Mouse (Mus musculus) urinary bladder, postnatal 25 days (tissue): ENCODE measurements at regions not wholly inside any gene's neighbourhood (a gene's known extent, or its start where the extent isn't known, plus 50 kb on each side); places are given as distances from the start of the nearest gene placed in this dataset.

Experiments used
- DNase-seq: peaks from one replicate; pipeline ENCODE4 v3.0.0; 2022; ENCODE audit warnings: low spot score

DNA sequence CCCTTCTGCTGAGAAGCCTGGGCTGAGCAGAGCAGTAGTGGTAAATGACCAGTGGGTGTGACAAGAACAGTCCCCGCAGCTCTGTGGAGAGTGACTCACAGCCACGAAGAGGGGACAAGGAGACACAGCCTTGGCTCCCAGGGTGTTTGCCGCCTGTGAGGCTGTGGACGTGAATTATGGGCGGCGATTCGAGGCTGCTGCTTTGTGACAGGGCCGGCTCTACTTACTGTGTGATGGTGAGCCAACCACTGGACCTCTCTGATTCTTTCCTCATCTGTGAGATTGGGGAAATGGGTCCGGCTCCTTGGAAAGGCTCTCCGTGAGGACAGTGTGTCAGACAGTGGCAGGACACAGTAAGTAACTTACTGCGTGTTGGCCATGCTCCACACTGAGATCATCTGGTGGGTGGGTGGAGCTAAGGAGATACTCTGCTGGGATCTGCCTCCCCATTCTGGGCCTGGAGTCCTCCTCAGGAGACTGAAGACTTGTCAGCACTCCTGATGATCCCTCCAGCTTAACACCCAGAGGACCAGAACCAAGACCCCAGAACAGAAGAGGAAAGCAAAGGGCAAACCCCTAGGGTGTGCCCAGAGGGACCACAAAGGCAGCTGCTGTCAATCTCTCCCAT is 233.3 kb upstream of the Tle3 start:
- DNase-seq: no peak

DNA sequence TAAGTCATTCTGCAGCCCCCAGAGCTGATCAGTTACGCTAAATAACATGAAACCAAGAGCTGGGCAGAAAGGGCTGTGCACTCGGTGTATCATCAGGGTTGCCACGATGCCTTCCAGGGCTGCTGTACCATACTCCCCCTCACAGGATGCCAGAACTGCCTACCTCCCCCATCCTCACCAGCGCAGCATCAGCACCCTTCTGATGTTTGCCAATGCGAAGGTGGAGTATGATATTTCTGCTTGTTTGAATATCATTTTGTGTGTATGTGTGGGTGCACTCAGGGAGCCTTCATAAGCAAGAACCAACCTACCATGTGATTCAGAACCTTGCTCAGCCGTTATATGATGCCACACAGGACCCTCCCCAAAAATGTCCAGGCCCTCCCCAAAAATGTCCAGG is 229.1 kb upstream of the Tle3 start:
- DNase-seq: no peak

DNA sequence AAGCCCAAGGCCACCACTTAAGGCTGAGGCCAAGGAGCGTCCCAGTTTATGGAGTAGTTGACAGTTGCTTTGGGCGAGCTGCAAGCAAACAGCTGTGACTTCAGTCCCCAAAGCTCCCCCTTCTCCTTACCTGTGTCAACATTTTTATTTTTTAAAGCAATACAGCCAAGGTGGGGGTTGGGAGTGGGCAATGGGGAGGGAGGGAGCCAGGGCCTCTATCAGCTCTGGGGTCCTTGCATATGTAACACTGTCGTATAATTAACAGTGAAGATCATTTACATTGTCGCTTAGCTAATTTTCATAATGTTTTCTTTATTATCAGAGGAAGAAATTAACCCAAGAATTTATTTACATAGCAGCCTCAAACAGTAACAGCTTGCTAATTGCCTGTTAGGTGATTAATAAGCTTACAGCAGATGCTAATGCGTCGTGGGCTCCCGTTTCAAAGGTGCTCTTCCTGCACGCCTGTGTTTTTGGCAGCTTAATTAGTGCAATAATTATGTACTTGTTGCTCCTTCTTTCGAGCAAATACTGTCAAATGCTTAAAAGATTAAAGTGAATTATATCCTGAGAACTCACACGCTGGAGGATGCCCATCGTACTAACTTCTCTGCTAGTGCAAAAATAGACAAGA is 227.4 kb upstream of the Tle3 start:
- no peak for DNase-seq

DNA sequence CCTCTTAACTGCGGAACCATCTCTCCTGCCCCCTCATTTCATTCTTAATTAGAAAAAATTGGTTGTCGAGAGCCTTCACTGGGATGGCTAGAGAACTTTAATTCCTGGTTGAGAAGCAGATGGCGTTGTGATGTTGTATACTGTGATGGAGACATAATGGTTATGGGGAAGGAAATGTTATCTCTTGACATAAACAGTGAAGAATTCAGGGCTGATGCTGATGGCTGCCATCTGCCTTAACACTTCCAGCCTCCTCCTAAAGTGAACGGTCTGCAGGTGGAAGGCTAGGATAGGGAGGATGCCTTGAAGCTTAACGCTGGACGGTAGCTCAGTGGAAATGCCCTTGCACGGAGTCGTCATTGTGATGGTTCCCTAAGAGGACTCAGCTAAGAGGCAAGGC is 226.4 kb upstream of the Tle3 start:
- no peak for DNase-seq

DNA sequence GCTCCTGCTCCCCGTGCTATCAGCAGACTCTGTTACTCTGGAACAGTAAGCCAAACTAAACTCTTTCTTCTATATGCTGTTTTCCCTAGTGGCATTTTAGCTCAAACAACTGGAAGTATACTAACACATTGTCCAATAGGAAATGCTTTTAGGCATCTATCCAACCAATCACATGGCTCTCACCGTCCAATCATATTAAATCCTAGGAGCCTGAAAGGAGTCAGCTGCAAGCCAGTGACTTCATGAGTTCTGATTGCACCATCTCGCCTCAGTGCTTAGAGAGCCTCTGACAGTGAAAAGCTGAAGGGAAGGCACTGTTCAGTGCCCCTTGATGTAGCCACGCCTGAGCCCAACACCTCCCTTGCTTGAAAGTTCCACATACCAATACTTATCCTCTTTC is 221.0 kb upstream of the Tle3 start:
- DNase-seq: no peak

DNA sequence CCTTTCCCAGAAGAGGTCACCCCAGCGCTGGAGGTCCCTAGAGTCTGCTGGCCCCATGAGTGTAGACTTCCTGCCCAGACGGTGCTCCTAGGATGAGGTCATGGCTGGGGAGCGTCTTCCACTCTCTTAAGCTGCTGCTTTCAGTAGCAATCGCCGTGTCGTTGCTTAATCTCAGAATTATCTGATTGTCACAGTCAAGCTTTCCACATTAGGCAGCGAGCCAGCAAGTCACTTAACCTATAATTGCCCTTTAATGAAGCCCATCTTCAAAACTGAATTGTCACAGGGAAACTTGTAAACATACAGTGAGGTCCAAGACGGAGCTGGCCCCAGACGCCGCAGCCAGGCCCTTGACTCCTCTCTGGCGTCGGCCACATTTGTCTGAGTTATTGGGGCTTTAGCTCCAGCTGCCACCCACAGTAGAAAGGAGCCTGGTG is 220.2 kb upstream of the Tle3 start:
- no peak for DNase-seq

DNA sequence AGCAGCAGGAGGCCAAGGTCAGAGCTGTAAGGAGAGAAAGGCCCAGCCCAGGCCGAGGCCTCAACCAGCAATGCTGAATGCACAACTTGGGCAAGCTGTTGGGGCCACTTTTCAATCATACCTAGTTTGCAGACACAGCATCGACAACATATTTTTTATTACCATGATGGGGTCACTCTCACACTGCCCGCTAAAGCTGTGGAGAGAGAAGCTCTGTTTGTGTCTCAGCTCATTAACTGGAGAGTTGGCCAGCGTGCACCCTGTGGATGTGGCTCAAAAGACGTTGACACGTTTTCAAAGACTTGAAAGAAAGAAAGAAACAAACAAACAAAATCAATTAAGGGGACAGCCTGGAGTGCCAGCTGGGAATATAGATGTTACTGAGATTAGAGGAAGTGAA is 217.4 kb upstream of the Tle3 start:
- DNase-seq: no peak

DNA sequence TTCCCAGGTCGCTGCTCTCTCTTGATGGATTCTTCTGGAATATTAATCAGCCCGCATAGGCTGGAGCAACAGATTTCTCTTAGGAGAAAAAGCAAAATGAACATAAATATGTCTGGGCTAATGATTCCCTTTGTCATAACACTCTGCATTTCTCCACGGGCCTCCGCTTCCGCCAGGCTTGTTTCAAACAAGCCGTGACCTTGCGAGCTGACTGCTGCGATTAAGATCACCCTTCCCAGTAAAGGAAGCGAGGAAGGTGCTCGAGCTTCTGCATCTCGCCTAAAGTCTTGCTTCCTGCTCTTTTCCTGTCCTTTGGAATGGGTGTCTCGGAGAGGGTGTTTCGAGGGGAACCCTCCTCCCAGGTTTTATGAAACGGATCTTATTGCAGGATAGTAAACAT is 216.3 kb upstream of the Tle3 start:
- no peak for DNase-seq

DNA sequence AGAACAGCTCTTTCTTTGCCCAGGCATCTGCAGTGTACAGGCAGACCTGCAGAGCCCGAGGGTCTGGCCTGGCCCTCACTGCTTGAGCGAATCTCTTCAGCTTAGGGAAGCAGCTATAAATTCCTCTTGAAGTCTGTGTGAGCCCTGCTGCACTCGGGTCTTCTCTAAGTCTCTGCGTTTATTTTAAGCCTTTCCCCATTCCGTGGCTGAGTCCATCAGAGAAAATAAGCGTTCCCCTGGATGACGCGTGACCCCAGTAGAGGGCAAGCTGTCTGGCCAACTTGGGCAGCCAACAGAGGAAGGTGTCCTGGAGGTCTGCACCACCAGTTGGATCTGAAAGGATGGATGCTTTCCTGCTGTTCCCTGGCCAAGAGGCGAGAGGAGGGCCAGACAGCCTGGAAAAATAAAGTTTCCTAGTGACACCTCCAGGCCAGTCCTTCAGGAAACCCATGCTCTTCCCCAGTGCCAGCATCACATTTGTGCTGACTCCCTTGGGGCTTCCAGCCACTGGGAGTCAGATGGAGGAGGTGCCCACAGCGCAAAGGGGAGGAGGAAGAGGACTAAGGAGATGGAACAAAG is 213.9 kb upstream of the Tle3 start:
- DNase-seq: no peak

DNA sequence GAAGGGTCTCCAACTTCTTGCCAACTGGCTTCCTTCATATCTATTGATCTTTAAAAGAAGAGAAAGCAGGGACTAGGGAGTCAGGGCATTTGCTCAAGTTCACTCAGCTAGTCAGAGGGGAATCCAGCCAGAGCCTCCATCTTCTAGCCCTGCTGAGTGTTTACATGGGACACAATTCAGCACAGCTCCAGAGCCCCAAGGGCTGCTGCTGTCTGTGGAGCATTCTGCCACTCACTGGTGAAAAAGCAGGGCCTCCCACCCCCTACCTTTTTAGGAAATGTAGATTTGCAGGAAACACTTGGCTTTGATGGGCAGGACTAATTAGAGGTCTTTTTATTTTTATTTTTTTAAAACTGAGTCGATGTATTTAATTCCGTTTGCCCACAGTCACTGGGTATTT is 213.0 kb upstream of the Tle3 start:
- DNase-seq: no peak

DNA sequence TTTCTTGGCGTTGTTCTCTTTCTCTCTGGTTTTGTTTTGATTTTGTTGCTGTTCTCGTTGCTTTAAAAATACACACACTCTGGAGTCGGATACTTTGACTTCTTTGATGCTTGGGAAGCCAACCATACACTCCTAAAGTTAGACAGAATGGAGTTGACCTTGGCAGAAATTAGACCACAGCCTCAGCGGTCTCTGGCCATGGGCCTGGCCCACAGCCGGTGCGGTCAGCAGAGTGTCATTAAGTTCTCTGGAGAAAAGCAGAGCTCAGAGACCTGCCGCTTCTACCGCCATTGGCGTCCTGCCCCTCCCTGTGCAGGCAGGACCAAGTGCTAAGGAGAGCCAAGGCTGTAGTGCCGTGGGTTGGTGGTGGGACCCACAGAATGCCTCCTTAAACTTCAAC is 212.6 kb upstream of the Tle3 start:
- no peak for DNase-seq

DNA sequence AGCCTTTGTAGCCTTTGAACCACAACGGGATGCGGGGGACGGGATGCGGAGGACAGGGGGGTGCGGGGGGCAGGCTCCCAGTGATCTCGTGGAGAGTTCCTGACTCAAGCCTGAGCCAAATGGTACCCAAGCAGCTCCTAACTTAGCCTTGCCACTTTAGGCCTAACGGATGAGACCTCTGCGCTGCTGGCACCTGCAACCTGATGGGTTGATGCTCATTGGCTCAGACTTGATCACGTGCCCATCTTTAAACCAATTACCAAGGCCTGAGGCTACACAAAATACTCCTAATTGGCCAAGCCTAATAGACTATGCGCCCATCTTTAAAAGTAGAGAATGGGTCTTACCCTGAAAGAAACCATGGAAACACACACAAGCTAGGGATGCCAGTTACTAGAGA is 209.3 kb upstream of the Tle3 start:
- no peak for DNase-seq

DNA sequence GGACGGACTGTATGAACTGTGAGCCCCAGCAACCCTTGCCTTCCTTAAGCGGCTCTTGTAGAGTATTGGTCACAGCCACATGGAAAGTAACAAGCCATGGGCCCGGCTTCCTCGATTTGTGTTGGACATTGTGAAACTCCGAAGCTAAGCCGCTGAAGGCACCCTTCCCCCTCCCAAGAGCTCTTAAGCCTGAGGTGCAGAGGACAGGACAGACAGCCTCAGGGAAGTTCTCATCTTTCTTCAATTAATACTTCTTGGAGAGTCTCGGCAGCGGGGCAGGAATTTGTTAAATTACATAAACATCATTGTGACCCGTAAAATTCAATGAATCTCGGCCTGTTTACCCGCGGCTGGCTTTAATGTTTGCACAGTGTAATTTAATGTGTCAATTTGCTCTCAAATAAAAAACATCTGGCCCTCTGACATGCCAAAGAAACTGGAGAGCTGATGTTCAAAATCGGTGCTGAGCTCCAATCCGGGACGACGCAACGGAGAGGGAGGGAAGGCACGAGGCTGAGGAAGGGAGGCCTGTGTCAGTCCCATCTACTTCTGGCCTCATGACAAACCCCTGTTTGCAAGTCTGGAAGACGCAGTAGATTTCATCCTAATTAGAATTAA is 208.4 kb upstream of the Tle3 start:
- DNase-seq: peak; percentile 28

DNA sequence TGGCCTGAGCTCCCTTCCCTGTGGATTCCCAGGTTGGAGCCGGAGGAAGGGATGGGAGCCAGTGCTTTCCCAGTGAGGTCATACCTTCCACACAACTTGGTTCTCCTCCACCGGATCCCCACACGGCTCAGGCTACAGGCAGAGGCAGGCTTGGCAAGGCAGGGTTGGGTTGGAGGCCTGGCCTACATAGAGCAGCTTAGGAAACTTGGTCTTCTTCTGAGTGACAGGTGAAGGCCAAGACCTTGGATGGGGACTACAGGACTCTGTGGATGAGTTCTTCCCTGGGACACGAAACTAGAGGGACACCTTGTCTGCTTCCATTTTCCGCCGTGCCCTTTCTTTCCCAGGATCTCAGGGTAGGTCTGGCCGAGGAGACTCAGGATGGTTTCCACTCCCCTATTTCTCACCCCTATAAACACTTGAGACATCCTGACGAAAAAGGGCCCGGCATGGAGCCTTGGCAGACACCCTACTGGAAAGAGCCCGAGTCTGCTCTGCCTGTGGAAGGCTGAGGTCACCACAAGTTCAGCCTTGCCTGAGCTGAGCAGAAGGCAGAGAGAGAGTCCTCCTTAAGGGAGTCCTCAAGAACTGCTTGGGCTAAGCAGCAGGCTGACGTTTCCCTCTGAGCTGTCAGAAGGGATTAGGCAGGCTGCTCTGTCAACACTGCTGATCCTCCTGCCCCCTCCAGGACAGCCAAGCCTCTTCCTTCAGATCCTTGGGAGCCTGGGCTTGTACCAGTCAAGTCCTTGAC is 207.5 kb upstream of the Tle3 start:
- DNase-seq: peak; percentile 30

DNA sequence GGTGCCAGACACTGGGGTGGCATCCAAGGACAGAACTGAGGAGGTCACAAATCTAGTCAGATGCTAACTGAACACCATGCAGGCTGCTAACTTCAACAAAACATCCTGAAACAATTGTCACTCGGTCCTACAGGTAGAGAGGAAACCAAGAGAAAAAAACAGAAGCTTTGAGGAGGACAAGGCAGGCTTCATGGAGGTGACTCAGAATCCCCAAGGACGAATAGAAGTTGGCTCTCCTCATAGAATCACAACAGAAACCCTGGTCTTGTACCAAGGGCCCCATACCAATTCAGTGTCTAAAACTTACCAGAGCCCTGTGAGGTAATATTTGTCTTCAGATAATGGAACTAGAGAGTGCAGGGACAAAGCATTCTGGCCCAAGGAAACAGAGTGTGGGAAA is 206.1 kb upstream of the Tle3 start:
- no peak for DNase-seq

DNA sequence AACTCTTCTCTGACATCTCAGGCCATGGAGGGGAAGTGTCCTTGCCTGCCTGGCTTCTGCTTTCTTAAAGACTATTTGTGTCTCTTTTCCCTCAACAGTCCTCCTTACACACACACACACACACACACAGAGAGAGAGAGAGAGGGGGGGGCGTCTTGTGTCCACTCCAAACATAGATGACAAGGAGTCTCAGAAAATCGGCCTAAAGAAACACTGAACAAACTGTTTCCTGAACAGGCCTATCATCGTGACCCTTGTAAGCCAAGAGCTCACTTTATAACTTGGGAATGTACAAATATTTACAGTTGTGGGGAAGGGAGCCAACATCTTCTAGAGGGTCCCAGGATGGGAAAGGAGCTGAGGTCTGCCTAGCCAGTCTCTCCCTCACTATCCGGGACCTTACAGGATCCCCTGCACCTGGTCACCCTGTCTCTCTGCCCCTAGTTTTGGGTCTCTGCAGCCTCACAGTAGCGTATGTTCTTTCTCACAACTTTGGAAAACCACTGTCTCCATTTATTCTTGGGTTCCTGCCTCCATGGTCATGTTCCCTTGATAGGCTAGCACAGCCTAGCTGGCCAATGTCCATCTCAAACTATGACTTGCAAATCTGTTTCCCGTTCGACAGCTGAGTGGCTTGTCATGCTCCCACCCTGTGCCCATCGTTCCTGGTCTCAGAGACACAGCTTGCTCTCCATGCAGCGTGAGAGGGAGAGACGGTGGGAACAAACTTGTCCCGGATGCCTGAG is 204.9 kb upstream of the Tle3 start:
- DNase-seq: no peak

DNA sequence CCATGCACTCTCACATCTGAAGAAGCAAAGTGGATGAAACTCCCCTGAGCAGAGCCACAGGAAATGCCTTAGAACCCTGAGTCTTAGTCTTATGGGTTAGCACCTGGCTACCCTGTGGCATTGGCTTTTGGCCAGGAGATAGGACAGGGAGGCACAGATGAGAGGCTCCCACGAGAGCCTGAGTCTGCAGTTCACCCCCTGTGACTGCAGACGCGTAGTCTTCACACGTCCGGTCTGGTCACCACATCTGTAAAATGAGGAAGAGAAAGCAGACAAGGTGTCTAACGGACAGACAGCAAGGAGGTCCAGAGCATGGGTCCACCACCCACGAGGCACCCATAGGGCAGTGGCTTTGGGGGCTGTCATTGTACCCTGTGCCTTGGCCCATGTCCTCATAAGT is 203.2 kb upstream of the Tle3 start:
- no peak for DNase-seq

DNA sequence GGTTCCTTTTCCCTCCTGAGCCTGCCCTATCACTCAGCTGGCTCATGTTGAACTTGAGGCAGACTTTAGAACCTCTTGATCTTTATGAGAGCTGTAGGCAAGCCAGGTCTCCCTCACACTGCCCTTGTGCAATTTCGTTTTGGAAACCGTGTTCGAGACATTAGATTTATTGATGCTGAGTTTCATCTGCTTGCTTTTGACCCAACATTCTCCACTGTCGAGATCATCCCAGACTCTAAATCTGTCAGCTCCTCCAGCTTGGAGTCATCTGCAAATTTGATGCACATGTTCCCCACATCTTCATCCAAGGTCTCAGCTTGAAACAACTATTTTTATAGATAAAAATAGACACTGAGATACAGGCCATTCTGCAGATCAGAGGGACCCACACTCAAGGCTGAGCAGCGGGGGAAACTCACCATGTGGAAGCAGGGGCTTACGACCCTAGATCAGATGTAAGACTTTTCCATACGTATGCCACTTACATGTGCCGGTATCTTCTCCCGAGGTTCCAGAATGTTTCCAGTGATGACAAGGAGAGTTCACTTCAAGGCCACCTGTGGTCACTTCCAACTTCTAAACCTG is 202.6 kb upstream of the Tle3 start:
- no peak for DNase-seq

DNA sequence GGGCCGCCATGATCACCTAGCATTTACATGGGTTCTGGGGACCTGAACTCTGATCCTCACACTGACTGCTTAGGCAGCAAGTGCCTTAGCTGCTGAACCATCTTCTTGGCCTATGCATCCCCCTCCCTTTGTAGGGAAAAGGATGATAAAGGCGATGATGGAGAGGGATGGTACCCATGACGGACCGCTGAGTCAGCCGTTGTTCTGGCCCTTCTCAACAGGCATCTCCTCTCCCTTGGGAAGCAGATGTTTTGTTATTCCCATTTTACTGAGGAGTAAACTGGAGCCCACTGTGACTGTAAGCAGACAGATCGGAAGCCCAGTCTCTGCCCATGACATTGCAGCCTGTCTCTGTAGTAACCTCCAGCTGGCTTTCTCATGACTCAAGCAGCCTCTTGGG is 201.2 kb upstream of the Tle3 start:
- no peak for DNase-seq

DNA sequence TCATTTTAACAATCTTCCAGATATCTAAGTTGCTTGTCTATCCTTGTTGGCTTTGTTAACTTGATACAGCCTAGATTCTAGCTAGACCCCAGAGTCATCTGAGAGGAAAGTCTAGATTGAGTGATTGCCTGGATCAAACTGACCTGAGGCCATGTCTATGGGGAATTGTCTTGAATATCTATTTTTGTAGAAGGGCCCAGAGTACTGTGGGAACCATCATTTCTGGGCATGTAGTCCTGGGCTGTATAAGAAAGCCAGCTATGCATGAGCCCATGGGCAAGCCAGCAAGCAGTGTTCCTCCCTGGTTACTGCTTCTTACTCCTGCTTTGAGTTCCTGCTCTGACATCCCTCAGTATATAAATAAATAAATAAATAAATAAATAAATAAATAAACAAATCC is 199.7 kb upstream of the Tle3 start:
- no peak for DNase-seq

DNA sequence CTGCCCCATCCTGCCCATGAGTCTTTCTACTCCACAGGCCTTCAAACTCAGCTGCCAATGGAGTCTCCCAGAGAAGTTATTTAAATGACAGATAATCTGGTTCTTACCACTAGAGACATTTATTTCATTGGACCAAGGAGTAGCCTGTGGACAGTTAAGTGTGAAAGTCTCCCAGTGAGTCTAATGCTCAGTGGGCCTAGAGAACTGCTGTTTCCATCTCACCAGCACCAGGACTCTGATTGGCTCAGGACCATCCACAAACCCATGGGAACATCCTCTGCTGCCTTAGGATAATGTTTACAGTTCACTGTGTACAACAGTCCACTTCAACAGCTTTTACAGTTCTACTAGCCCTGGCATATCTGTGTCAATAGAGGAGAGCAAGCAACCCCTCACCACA is 198.6 kb upstream of the Tle3 start:
- no peak for DNase-seq

DNA sequence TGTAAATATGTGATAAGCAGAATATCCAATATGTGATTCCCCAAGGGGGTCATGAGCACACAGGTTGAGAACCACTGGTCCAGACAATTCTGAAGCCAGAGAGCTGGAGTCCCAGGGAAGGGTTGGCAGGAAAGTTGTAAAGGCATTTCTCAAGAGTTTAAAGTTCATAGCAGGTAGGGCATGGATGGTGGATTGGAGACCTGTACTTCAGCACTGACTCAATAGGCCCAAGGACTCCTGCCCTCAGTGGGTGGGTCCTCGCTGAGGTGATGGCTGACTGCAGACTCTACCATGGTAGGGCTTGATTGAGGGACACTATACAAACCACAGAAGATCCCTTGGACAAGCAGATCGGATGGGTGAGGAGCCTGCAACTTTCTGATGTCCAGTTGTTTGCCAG is 196.8 kb upstream of the Tle3 start:
- DNase-seq: no peak
